Mouse (Mus musculus): Measurements from ENCODE around the gene 5730596B20Rik. TPM values are rescaled to one million over a fixed set of nuclear protein-coding genes. Genes with fewer than 3 reads are reported as not detected.

5730596B20Rik gene
- polyA plus RNA-seq, 1 experiment: 0.07 TPM

GRCm38 (mm10) chr6:52167176-52167575 is 10.1 kb upstream of the 5730596B20Rik start:
- Histone ChIP-seq H3K27me3 (ENCODE audit: control insufficient read depth, insufficient read depth, insufficient read length) (no peaks in the 10 kb centered on the region), H3K36me3 (ENCODE audit: control insufficient read depth, insufficient read depth) (peaks cover 17% of the 10 kb centered on the region), H3K79me2 (ENCODE audit: control insufficient read depth, insufficient read depth) (peaks cover 8% of the 10 kb centered on the region), H3K4me3 (ENCODE audit: insufficient read depth, poor library complexity, severe bottlenecking) (no peak overlapping the region), H3ac (ENCODE audit: control insufficient read depth, insufficient read length, low read depth) (no peak overlapping the region), H3K79me3 (ENCODE audit: low read depth) (peaks cover 5% of the 10 kb centered on the region)
- TF ChIP-seq MAX (IDR thresholded peaks at IDR 0.05) (no peak), CTCF (IDR thresholded peaks at IDR 0.05; ENCODE audit: control insufficient read depth, insufficient read depth, insufficient read length) (no peak), MYOG (IDR thresholded peaks at IDR 0.05; ENCODE audit: control insufficient read depth, extremely low read depth, insufficient read length) (no peak), CEBPB (IDR thresholded peaks at IDR 0.05; ENCODE audit: low read depth) (no peak), MYOD1 (IDR thresholded peaks at IDR 0.05; ENCODE audit: control insufficient read depth, insufficient read length, low read depth) (no peak), FOSL1 (IDR thresholded peaks at IDR 0.05; ENCODE audit: insufficient read depth, low read length, poor library complexity, severe bottlenecking) (no peak), USF1 (IDR thresholded peaks at IDR 0.05; ENCODE audit: low read depth) (no peak)

- H3K4me3 ChIP-seq (ENCODE audit: insufficient read depth, poor library complexity, severe bottlenecking): no peak overlapping the region
- no peaks in the 10 kb centered on the region for H3K27me3 ChIP-seq (ENCODE audit: control insufficient read depth, insufficient read depth, insufficient read length)
- H3ac ChIP-seq (ENCODE audit: control insufficient read depth, insufficient read length, low read depth): no peak overlapping the region
- H3K79me2 ChIP-seq (ENCODE audit: control insufficient read depth, insufficient read depth): peaks cover 3% of the 10 kb centered on the region
- peaks cover 3% of the 10 kb centered on the region for H3K79me3 ChIP-seq (ENCODE audit: low read depth)
- H3K36me3 ChIP-seq (ENCODE audit: control insufficient read depth, insufficient read depth): peaks cover 12% of the 10 kb centered on the region
- TF ChIP-seq USF1 (IDR thresholded peaks at IDR 0.05; ENCODE audit: low read depth): no peak
- no peak for TF ChIP-seq FOSL1 (IDR thresholded peaks at IDR 0.05; ENCODE audit: insufficient read depth, low read length, poor library complexity, severe bottlenecking)
- TF ChIP-seq CEBPB (IDR thresholded peaks at IDR 0.05; ENCODE audit: low read depth): no peak
- no peak for TF ChIP-seq CTCF (IDR thresholded peaks at IDR 0.05; ENCODE audit: control insufficient read depth, insufficient read depth, insufficient read length)
- TF ChIP-seq MYOD1 (IDR thresholded peaks at IDR 0.05; ENCODE audit: control insufficient read depth, insufficient read length, low read depth): no peak
- TF ChIP-seq MAX (IDR thresholded peaks at IDR 0.05): no peak
- no peak for TF ChIP-seq MYOG (IDR thresholded peaks at IDR 0.05; ENCODE audit: control insufficient read depth, extremely low read depth, insufficient read length)
Observed at GRCm38 (mm10) chr6:52167736-52168161, 9.5 kb upstream of the 5730596B20Rik start.

GRCm38 (mm10) chr6:52168191-52169055 is 8.9 kb upstream of the 5730596B20Rik start:
- Histone ChIP-seq H3K36me3 (ENCODE audit: control insufficient read depth, insufficient read depth) (peaks cover 6% of the 10 kb centered on the region), H3K4me3 (ENCODE audit: insufficient read depth, poor library complexity, severe bottlenecking) (no peak overlapping the region), H3K79me3 (ENCODE audit: low read depth) (no peaks in the 10 kb centered on the region), H3ac (ENCODE audit: control insufficient read depth, insufficient read length, low read depth) (no peak overlapping the region), H3K27me3 (ENCODE audit: control insufficient read depth, insufficient read depth, insufficient read length) (no peaks in the 10 kb centered on the region), H3K79me2 (ENCODE audit: control insufficient read depth, insufficient read depth) (no peaks in the 10 kb centered on the region)
- TF ChIP-seq CTCF (IDR thresholded peaks at IDR 0.05; ENCODE audit: control insufficient read depth, insufficient read depth, insufficient read length) (no peak), CEBPB (IDR thresholded peaks at IDR 0.05; ENCODE audit: low read depth) (no peak), MAX (IDR thresholded peaks at IDR 0.05) (no peak), MYOD1 (IDR thresholded peaks at IDR 0.05; ENCODE audit: control insufficient read depth, insufficient read length, low read depth) (no peak), MYOG (IDR thresholded peaks at IDR 0.05; ENCODE audit: control insufficient read depth, extremely low read depth, insufficient read length) (no peak), USF1 (IDR thresholded peaks at IDR 0.05; ENCODE audit: low read depth) (no peak), FOSL1 (IDR thresholded peaks at IDR 0.05; ENCODE audit: insufficient read depth, low read length, poor library complexity, severe bottlenecking) (no peak)

DNA sequence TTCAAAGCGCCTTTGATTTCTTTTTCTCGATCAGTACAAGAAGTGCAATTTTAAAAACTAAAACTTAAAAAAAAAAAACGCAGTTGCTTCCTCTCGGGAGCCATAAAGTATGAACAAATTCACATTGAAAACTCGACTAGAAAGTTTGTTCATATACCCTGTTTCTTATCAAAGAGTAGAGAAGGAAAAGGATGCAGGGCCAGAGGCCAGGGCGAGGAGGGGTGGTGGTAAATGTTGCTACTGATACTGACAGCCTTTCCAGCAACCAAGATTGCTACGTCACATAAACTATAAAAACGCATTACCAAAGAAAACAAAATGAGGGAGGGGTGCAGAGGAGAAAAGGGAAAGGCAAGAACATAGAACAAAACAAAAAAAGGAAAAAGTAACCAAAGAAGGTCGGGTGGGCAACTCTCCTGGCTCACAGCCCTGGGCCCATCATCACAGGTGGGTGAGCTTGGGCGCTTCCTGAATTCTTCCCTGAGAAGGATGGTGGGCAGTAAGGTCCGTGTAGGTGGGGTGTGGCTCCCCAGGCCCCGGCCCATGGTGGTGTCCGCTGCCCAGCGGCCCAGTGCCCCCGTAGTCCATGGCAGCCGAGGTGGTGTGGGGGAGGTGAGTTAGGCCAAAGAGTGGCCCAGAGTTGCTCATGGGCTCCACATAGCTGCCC is 7.7 kb upstream of the 5730596B20Rik start:
- Histone ChIP-seq H3K79me2 (ENCODE audit: control insufficient read depth, insufficient read depth) (no peaks in the 10 kb centered on the region), H3K27me3 (ENCODE audit: control insufficient read depth, insufficient read depth, insufficient read length) (no peaks in the 10 kb centered on the region), H3K36me3 (ENCODE audit: control insufficient read depth, insufficient read depth) (peaks cover 3% of the 10 kb centered on the region), H3K4me3 (ENCODE audit: insufficient read depth, poor library complexity, severe bottlenecking) (no peak overlapping the region), H3K79me3 (ENCODE audit: low read depth) (no peaks in the 10 kb centered on the region), H3ac (ENCODE audit: control insufficient read depth, insufficient read length, low read depth) (no peak overlapping the region)
- no peak for TF ChIP-seq CEBPB (IDR thresholded peaks at IDR 0.05; ENCODE audit: low read depth)
- no peak for TF ChIP-seq MYOD1 (IDR thresholded peaks at IDR 0.05; ENCODE audit: control insufficient read depth, insufficient read length, low read depth)
- no peak for TF ChIP-seq MAX (IDR thresholded peaks at IDR 0.05)
- no peak for TF ChIP-seq MYOG (IDR thresholded peaks at IDR 0.05; ENCODE audit: control insufficient read depth, extremely low read depth, insufficient read length)

GRCm38 (mm10) chr6:52170166-52170897 is 7.0 kb upstream of the 5730596B20Rik start:
- H3K36me3 ChIP-seq (ENCODE audit: control insufficient read depth, insufficient read depth): peaks cover 3% of the 10 kb centered on the region
- no peak for TF ChIP-seq USF1 (IDR thresholded peaks at IDR 0.05; ENCODE audit: low read depth)
- TF ChIP-seq MYOD1 (IDR thresholded peaks at IDR 0.05; ENCODE audit: control insufficient read depth, insufficient read length, low read depth): no peak
- TF ChIP-seq MYOG (IDR thresholded peaks at IDR 0.05; ENCODE audit: control insufficient read depth, extremely low read depth, insufficient read length): no peak
- no peak for TF ChIP-seq FOSL1 (IDR thresholded peaks at IDR 0.05; ENCODE audit: insufficient read depth, low read length, poor library complexity, severe bottlenecking)
- TF ChIP-seq CEBPB (IDR thresholded peaks at IDR 0.05; ENCODE audit: low read depth): no peak
- no peak for TF ChIP-seq CTCF (IDR thresholded peaks at IDR 0.05; ENCODE audit: control insufficient read depth, insufficient read depth, insufficient read length)
- TF ChIP-seq MAX (IDR thresholded peaks at IDR 0.05): no peak
- no peak overlapping the region for H3K4me3 ChIP-seq (ENCODE audit: insufficient read depth, poor library complexity, severe bottlenecking)
- no peaks in the 10 kb centered on the region for H3K27me3 ChIP-seq (ENCODE audit: control insufficient read depth, insufficient read depth, insufficient read length)
- H3K79me2 ChIP-seq (ENCODE audit: control insufficient read depth, insufficient read depth): no peaks in the 10 kb centered on the region
- no peaks in the 10 kb centered on the region for H3K79me3 ChIP-seq (ENCODE audit: low read depth)
- H3ac ChIP-seq (ENCODE audit: control insufficient read depth, insufficient read length, low read depth): no peak overlapping the region
